ENCODE assay signal across 20 mouse cellular contexts in the genomic region with DNA sequence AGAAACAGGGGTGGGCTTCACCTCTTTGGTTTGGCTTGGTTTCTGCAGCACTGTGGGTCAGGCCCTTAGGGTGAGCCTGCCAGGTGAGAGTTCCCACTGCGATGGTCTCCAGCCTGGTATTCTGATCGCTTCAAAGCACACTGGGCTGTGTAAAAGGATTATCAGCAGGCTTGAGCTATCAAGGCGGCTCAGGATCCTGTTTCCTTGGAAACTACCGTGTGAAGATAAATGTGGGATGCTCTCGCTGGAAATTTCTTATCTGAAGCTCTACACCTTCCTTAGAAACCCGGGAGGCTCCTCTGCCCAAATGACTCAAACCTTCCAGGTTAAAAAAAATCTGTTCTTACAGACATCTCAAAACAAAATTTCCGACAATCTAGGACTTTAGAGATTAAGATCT. TPM values are rescaled to one million over a fixed set of nuclear protein-coding genes. Genes with fewer than 3 reads are reported as not detected.
DNase-seq lines count a peak whose midpoint lies in the region; ATAC-seq lines count a peak whose summit lies in the region.
"Had no signal": no experiment of that assay in that cellular context is flagged by ENCODE, and none has a peak within 500 bp of the region (broad histone marks: within the 10 kb centered on the region; RNA-seq: fewer than 3 reads in every experiment).

No protein-coding gene starts in this region.

- H3K36me3 ChIP-seq in hindbrain, embryonic 16.5 days (ENCODE audit: control insufficient read depth, insufficient read depth, low read length) = no peaks in the 10 kb centered on the region
- no peaks in the 10 kb centered on the region for H3K36me3 ChIP-seq in hindbrain, embryonic 12.5 days
- no peaks in the 10 kb centered on the region for H3K36me3 ChIP-seq in midbrain, embryonic 10.5 days
- no peaks in the 10 kb centered on the region for H3K36me3 ChIP-seq in midbrain, embryonic 11.5 days (ENCODE audit: control insufficient read depth, insufficient read depth, low read length)
- no peaks in the 10 kb centered on the region for H3K36me3 ChIP-seq in midbrain, embryonic 12.5 days
- H3K36me3 ChIP-seq: embryonic facial prominence, embryonic 10.5 days; hindbrain, embryonic 13.5 days had no signal

- peaks cover 3% of the 10 kb centered on the region for H3K4me1 ChIP-seq in hindbrain, embryonic 16.5 days (ENCODE audit: control insufficient read depth, insufficient read depth, low read depth, low read length)
- H3K4me1 ChIP-seq in hindbrain, embryonic 12.5 days = no peaks in the 10 kb centered on the region
- peaks cover 12% of the 10 kb centered on the region for H3K4me1 ChIP-seq in midbrain, embryonic 10.5 days
- H3K4me1 ChIP-seq in midbrain, embryonic 11.5 days (ENCODE audit: control insufficient read depth, insufficient read depth, low read length) = peaks cover 6% of the 10 kb centered on the region; the same call in 1 of the 2 replicates
- H3K4me1 ChIP-seq in midbrain, embryonic 12.5 days = peaks cover 5% of the 10 kb centered on the region; the same call in 1 of the 2 replicates
- H3K4me1 ChIP-seq: hindbrain, embryonic 13.5 days had no signal

- no peaks in the 10 kb centered on the region for H3K27me3 ChIP-seq in hindbrain, embryonic 16.5 days (replicated peaks; ENCODE audit: control insufficient read depth, insufficient read depth, low read length)
- no peaks in the 10 kb centered on the region for H3K27me3 ChIP-seq in hindbrain, embryonic 12.5 days
- H3K27me3 ChIP-seq in midbrain, embryonic 10.5 days (ENCODE audit: low read depth, poor library complexity, severe bottlenecking) = 0 out of 2 replicates have a peak, but pooled peaks cover 5% of the 10 kb centered on the region
- no peaks in the 10 kb centered on the region for H3K27me3 ChIP-seq in midbrain, embryonic 11.5 days (ENCODE audit: control insufficient read depth, insufficient read depth, low read length)
- peaks cover 6% of the 10 kb centered on the region; the same call in 1 of the 2 replicates for H3K27me3 ChIP-seq in midbrain, embryonic 12.5 days
- H3K27me3 ChIP-seq: hindbrain, embryonic 13.5 days had no signal

- H3K4me3 ChIP-seq in hindbrain, embryonic 16.5 days (ENCODE audit: low read length) = no peak overlapping the region
- H3K4me3 ChIP-seq in hindbrain, embryonic 12.5 days = no peak overlapping the region
- H3K4me3 ChIP-seq in midbrain, embryonic 10.5 days = 0 out of 2 replicates have a peak overlapping the region, but pooled peaks have one; percentile 0
- H3K4me3 ChIP-seq in midbrain, embryonic 11.5 days (ENCODE audit: low read depth, low read length) = no peak overlapping the region
- H3K4me3 ChIP-seq in midbrain, embryonic 12.5 days = no peak overlapping the region
- H3K4me3 ChIP-seq: embryonic facial prominence, embryonic 10.5 days; erythroblast, embryonic 14.5 days; hindbrain, embryonic 13.5 days; myocyte had no signal

- 0 out of 2 replicates have a peak overlapping the region, but pooled peaks have one; percentile 22 for H3K9ac ChIP-seq in hindbrain, embryonic 16.5 days (ENCODE audit: low read depth, low read length)
- H3K9ac ChIP-seq in hindbrain, embryonic 12.5 days = no peak overlapping the region
- no peak overlapping the region for H3K9ac ChIP-seq in midbrain, embryonic 11.5 days (ENCODE audit: low read length)
- no peak overlapping the region for H3K9ac ChIP-seq in midbrain, embryonic 12.5 days (replicated peaks)
- H3K9ac ChIP-seq: hindbrain, embryonic 13.5 days; lung, embryonic 14.5 days had no signal

- no peak overlapping the region for H3K4me2 ChIP-seq in hindbrain, embryonic 16.5 days (ENCODE audit: low read length)
- no peak overlapping the region for H3K4me2 ChIP-seq in hindbrain, embryonic 12.5 days (replicated peaks)
- H3K4me2 ChIP-seq in midbrain, embryonic 11.5 days = no peak overlapping the region
- 0 out of 2 replicates have a peak overlapping the region, but pooled peaks have one; percentile 9 for H3K4me2 ChIP-seq in midbrain, embryonic 12.5 days (replicated peaks)
- H3K4me2 ChIP-seq: hindbrain, embryonic 13.5 days; lung, embryonic 14.5 days had no signal

- no peak for ATAC-seq in hindbrain, embryonic 16.5 days
- no peak for ATAC-seq in hindbrain, embryonic 12.5 days (ENCODE audit: low FRiP score)
- no peak for ATAC-seq in midbrain, embryonic 11.5 days (ENCODE audit: low FRiP score)
- ATAC-seq in midbrain, embryonic 12.5 days (ENCODE audit: low FRiP score, low read depth) = no peak
- ATAC-seq: CD4-positive, CD25-positive, alpha-beta regulatory T cell, adult 4 months had no signal

- no peaks in the 10 kb centered on the region for H3K9me3 ChIP-seq in hindbrain, embryonic 16.5 days (ENCODE audit: control insufficient read depth, low read length)
- no peaks in the 10 kb centered on the region for H3K9me3 ChIP-seq in hindbrain, embryonic 12.5 days (replicated peaks)
- H3K9me3 ChIP-seq in midbrain, embryonic 10.5 days (replicated peaks) = no peaks in the 10 kb centered on the region
- no peaks in the 10 kb centered on the region for H3K9me3 ChIP-seq in midbrain, embryonic 11.5 days (ENCODE audit: control insufficient read depth, low read length)
- no peaks in the 10 kb centered on the region for H3K9me3 ChIP-seq in midbrain, embryonic 12.5 days
- H3K9me3 ChIP-seq: embryonic facial prominence, embryonic 10.5 days; hindbrain, embryonic 13.5 days had no signal

- H3K27ac ChIP-seq in hindbrain, embryonic 16.5 days (ENCODE audit: low read depth, low read length) = no peak overlapping the region
- no peak overlapping the region for H3K27ac ChIP-seq in hindbrain, embryonic 12.5 days
- no peak overlapping the region for H3K27ac ChIP-seq in midbrain, embryonic 10.5 days (replicated peaks)
- H3K27ac ChIP-seq in midbrain, embryonic 11.5 days (ENCODE audit: low read depth, low read length) = no peak overlapping the region
- H3K27ac ChIP-seq in midbrain, embryonic 12.5 days (replicated peaks) = peak overlapping the region; percentile 42; the same call in 1 of the 2 replicates
- H3K27ac ChIP-seq: embryonic facial prominence, embryonic 10.5 days; hindbrain, embryonic 13.5 days had no signal

- DNase-seq in midbrain, embryonic 10.5 days (ENCODE audit: low spot score) = peak; percentile 25
- DNase-seq in midbrain, embryonic 11.5 days (ENCODE audit: low spot score, missing footprints) = no peak
- DNase-seq in retina, postnatal 1 day = peak; percentile 41
- DNase-seq in Muller cell, postnatal 12 days (ENCODE audit: inconsistent ontology term) = no peak
- DNase-seq: adrenal gland, postnatal 14 days; cerebellum, adult 9-10 months; heart, adult 18-20 months; kidney, adult 11 months; layer of hippocampus, postnatal 36 days; lung, embryonic 14.5 days; spleen, adult 18-20 months; thymus, postnatal 25 days had no signal

- 27% methylated on average over 7 of the region's 7 CpGs for WGBS in hindbrain, embryonic 16.5 days
- WGBS in hindbrain, embryonic 12.5 days = 22% methylated on average over 7 of the region's 7 CpGs
- 8% methylated on average over 7 of the region's 7 CpGs for WGBS in midbrain, embryonic 10.5 days
- WGBS in midbrain, embryonic 11.5 days = 6% methylated on average over 7 of the region's 7 CpGs
- 7% methylated on average over 7 of the region's 7 CpGs for WGBS in midbrain, embryonic 12.5 days

RNA-seq across cellular contexts. Expression of a gene that starts 10.1 kb away (rescaled TPM):
- polyA plus RNA-seq in hindbrain, embryonic 16.5 days (2015; fragmentation: Nextera tagmentation; extraction: Ambion mirVana) = 151 and 156 TPM in 2 replicates
- 100 and 104 TPM in 2 replicates for polyA plus RNA-seq in hindbrain, embryonic 12.5 days (2016; fragmentation: Nextera tagmentation; extraction: Ambion mirVana)
- polyA plus RNA-seq in midbrain, embryonic 10.5 days (2016; fragmentation: Nextera tagmentation; extraction: Ambion mirVana) = 61.5 and 72.5 TPM in 2 replicates
- 96.4 and 99.8 TPM in 2 replicates for polyA plus RNA-seq in midbrain, embryonic 11.5 days (2014; fragmentation: Nextera tagmentation; extraction: Ambion mirVana)
- 99.1 and 99.2 TPM in 2 replicates for polyA plus RNA-seq in midbrain, embryonic 12.5 days (2016; fragmentation: Nextera tagmentation; extraction: Ambion mirVana)

RNA-seq across cellular contexts. Expression of a gene that starts 28.0 kb away (rescaled TPM):
- polyA plus RNA-seq in hindbrain, embryonic 16.5 days (2015; fragmentation: Nextera tagmentation; extraction: Ambion mirVana) = 33.5 and 40.6 TPM in 2 replicates
- 29.6 and 33.8 TPM in 2 replicates for polyA plus RNA-seq in hindbrain, embryonic 12.5 days (2016; fragmentation: Nextera tagmentation; extraction: Ambion mirVana)
- 34.7 and 35.5 TPM in 2 replicates for polyA plus RNA-seq in midbrain, embryonic 10.5 days (2016; fragmentation: Nextera tagmentation; extraction: Ambion mirVana)
- 30.1 and 31.7 TPM in 2 replicates for polyA plus RNA-seq in midbrain, embryonic 11.5 days (2014; fragmentation: Nextera tagmentation; extraction: Ambion mirVana)
- 32.1 and 35.3 TPM in 2 replicates for polyA plus RNA-seq in midbrain, embryonic 12.5 days (2016; fragmentation: Nextera tagmentation; extraction: Ambion mirVana)

RNA-seq across cellular contexts. Expression of a gene that starts 51.4 kb away (rescaled TPM):
- 58.3 and 59.4 TPM in 2 replicates for polyA plus RNA-seq in hindbrain, embryonic 16.5 days (2015; fragmentation: Nextera tagmentation; extraction: Ambion mirVana)
- 51.6 and 52.0 TPM in 2 replicates for polyA plus RNA-seq in hindbrain, embryonic 12.5 days (2016; fragmentation: Nextera tagmentation; extraction: Ambion mirVana)
- polyA plus RNA-seq in midbrain, embryonic 10.5 days (2016; fragmentation: Nextera tagmentation; extraction: Ambion mirVana) = 78.1 and 79.8 TPM in 2 replicates
- 118 and 119 TPM in 2 replicates for polyA plus RNA-seq in midbrain, embryonic 11.5 days (2014; fragmentation: Nextera tagmentation; extraction: Ambion mirVana)
- polyA plus RNA-seq in midbrain, embryonic 12.5 days (2016; fragmentation: Nextera tagmentation; extraction: Ambion mirVana) = 59.8 and 67.1 TPM in 2 replicates

Comparison
In these comparisons a context has a peak if more than half of its experiments do, and no peak if none do; other contexts are left out.
1. DNase-seq: peak in midbrain, embryonic 10.5 days (single experiment) and retina, postnatal 1 day (single experiment); none in midbrain, embryonic 11.5 days (single experiment) and Muller cell, postnatal 12 days (single experiment).